Mouse (Mus musculus) heart, adult 2 months (tissue): ENCODE measurements around the gene Eif2b2.

Source experiments
- CTCF ChIP-seq: fragments of 200-600 bp; IDR thresholded peaks from 2 replicates; pipeline ENCODE4 v1.8.1; 2022; ENCODE audit warnings: antibody characterized with exemption, mild to moderate bottlenecking, moderate library complexity
- POLR2A ChIP-seq: fragments of 200-500 bp; IDR thresholded peaks from 2 replicates; pipeline ENCODE4 v1.6.1; 2011; ENCODE audit warnings: mild to moderate bottlenecking, low read depth, low read length, control low read depth; ENCODE audit not compliant: insufficient read depth

DNA sequence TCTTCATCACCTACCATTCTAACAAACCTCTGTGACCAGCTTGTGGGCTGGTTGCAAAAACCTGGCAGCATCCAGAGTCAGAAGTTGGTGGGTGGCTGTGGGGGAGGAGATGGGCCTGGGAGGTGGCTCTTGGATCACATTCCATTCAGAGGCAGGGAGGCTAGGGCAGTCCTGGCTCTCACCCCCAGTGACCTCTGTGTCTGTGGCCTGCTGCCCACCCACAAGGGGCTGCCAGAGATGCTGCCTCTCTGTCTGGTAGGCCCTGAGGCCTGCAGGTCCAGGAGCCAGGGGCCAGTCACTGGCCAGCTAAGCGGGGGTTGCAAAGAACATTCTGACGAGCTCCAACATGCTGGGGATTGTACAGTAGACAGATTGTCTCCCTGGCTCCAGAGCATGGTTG, 41.0 kb upstream of the Eif2b2 start:
- TF ChIP-seq CTCF (no peak), POLR2A (no peak)
